Mouse (Mus musculus) hindbrain, embryonic 11.5 days (tissue): ENCODE data around the gene Gm4907. TPM values are rescaled to one million over a fixed set of nuclear protein-coding genes. Genes with fewer than 3 reads are reported as not detected.
"Not testable (repeated sequence)": the region's sequence is repeated elsewhere in the genome, so short reads cannot be mapped to it uniquely, and the experiment has no call there.

Experiments
- ATAC-seq: fragments of 200-750 bp; cut with Nextera tagmentation; 2 replicates; pipeline ENCODE4 v1.8.0; 2017; ENCODE audit warnings: mild to moderate bottlenecking, moderate TSS enrichment, moderate library complexity; ENCODE audit not compliant: low FRiP score
- DNase-seq: peaks from one replicate; pipeline ENCODE4 v3.0.0-alpha.2; 2015; ENCODE audit warnings: low spot score
- H3K27ac ChIP-seq: fragments of 300-500 bp; sonication (generic); 2 replicates; pipeline ENCODE4 v1.5.1; 2014; ENCODE audit warnings: mild to moderate bottlenecking, low read depth, low read length
- H3K27me3 ChIP-seq: fragments of 300-500 bp; sonication (generic); 2 replicates; pipeline ENCODE4 v1.6.1; 2014; ENCODE audit warnings: mild to moderate bottlenecking, low read length, moderate library complexity, mixed read lengths; ENCODE audit not compliant: control insufficient read depth, insufficient read depth
- H3K36me3 ChIP-seq: fragments of 300-500 bp; sonication (generic); 2 replicates; pipeline ENCODE4 v1.6.1; 2014; ENCODE audit warnings: mild to moderate bottlenecking, low read length, moderate library complexity, mixed read lengths; ENCODE audit not compliant: control insufficient read depth, insufficient read depth
- H3K4me1 ChIP-seq: fragments of 300-500 bp; sonication (generic); replicated peaks from 2 replicates; pipeline ENCODE4 v1.6.1; 2014; ENCODE audit warnings: low read length, mixed read lengths; ENCODE audit not compliant: control insufficient read depth, insufficient read depth
- H3K4me2 ChIP-seq: fragments of 300-500 bp; sonication (generic); replicated peaks from 2 replicates; pipeline ENCODE4 v1.6.1; 2014; ENCODE audit warnings: mild to moderate bottlenecking, low read depth, low read length
- H3K4me3 ChIP-seq: fragments of 300-500 bp; sonication (generic); 2 replicates; pipeline ENCODE4 v1.5.1; 2014; ENCODE audit warnings: low read depth, low read length
- H3K9ac ChIP-seq: fragments of 300-500 bp; sonication (generic); 2 replicates; pipeline ENCODE4 v1.6.1; 2014; ENCODE audit warnings: low read depth, low read length
- H3K9me3 ChIP-seq: fragments of 300-500 bp; sonication (generic); 2 replicates; pipeline ENCODE4 v1.6.1; 2016; ENCODE audit warnings: low read length; ENCODE audit not compliant: control insufficient read depth
- WGBS: fragments of 180-500 bp; shearing (Covaris S2); extraction: QIAGEN DNeasy Blood & Tissue Kit; methylation state at CpG from one replicate; pipeline ENCODE4 v1.1.7; 2014; 5-methylcytosine and 5-hydroxymethylcytosine counted together
- polyA plus RNA-seq: library from polyadenylated mRNA; unstranded; fragments of >200 nt; fragmentation: Nextera tagmentation; extraction: Ambion mirVana; gene quantifications from 2 replicates; pipeline ENCODE4 v1.2.1, GENCODE M21; 2014

The Gm4907 gene
- polyA plus RNA-seq, result not detected in 2 replicates

- H3K9ac ChIP-seq, H3K9me3 ChIP-seq, H3K4me2 ChIP-seq, H3K4me1 ChIP-seq, H3K27ac ChIP-seq, ATAC-seq, H3K4me3 ChIP-seq, H3K36me3 ChIP-seq, DNase-seq, H3K27me3 ChIP-seq: not testable (repeated sequence)
- 67% methylated on average over 2 of the region's 2 CpGs for WGBS
These were observed at the start of gene Gm4907 for GRCm38 (mm10) chrX:23882253-23882652. Gene Gm4907 (plus strand): TSS chrX:23882553.

GRCm38 (mm10) chrX:23833784-23834183 lies 48.6 kb upstream of the Gm4907 start:
- not testable (repeated sequence) for ATAC-seq, H3K27me3 ChIP-seq, H3K36me3 ChIP-seq, H3K4me1 ChIP-seq, H3K4me2 ChIP-seq, H3K9me3 ChIP-seq, H3K27ac ChIP-seq, H3K4me3 ChIP-seq, DNase-seq, H3K9ac ChIP-seq
- 92% methylated on average over 11 of the region's 11 CpGs for WGBS

GRCm38 (mm10) chrX:23840921-23841320 lies 41.4 kb upstream of the Gm4907 start:
- Histone ChIP-seq H3K36me3 (no peaks in the 10 kb centered on the region), H3K9me3 (no peaks in the 10 kb centered on the region), H3K4me3 (no peak overlapping the region), H3K4me2 (no peak overlapping the region), H3K27me3 (no peaks in the 10 kb centered on the region), H3K27ac (no peak overlapping the region), H3K4me1 (no peaks in the 10 kb centered on the region), H3K9ac (no peak overlapping the region)
- ATAC-seq, result no peak
- 78% methylated on average over 1 of the region's 1 CpGs for WGBS
- DNase-seq, result no peak

GRCm38 (mm10) chrX:23954161-23954560 lies 71.8 kb downstream of the Gm4907 start:
- no peak for DNase-seq
- Histone ChIP-seq H3K27me3 (no peaks in the 10 kb centered on the region), H3K9ac (no peak overlapping the region), H3K9me3 (no peaks in the 10 kb centered on the region), H3K4me1 (no peaks in the 10 kb centered on the region), H3K27ac (no peak overlapping the region), H3K36me3 (no peaks in the 10 kb centered on the region), H3K4me3 (no peak overlapping the region), H3K4me2 (no peak overlapping the region)
- no peak for ATAC-seq
- WGBS, result 63% methylated on average over 2 of the region's 2 CpGs

Other genes with a start within 250 kb of the Gm4907 start
- 6.4 and 10.7 TPM in 2 replicates for gene Wdr44, start 189.5 kb upstream of the Gm4907 start, polyA plus RNA-seq
- not detected in 2 replicates for gene Gm4985, start 76.4 kb downstream of the Gm4907 start, polyA plus RNA-seq